Mouse (Mus musculus): ENCODE results near the gene Pak6. TPM values are rescaled to one million over a fixed set of nuclear protein-coding genes. Genes with fewer than 3 reads are reported as not detected.
"Not testable (repeated sequence)": the region's sequence is repeated elsewhere in the genome, so short reads cannot be mapped to it uniquely, and the experiment has no call there.

Pak6 gene
- polyA plus RNA-seq, 1 experiment = 0.06 TPM

GRCm38 (mm10) chr2:118642431-118642830 is 20.7 kb upstream of the Pak6 start:
- Histone ChIP-seq H3K4me2 (ENCODE audit: low read depth) (no peak overlapping the region), H3K79me2 (ENCODE audit: control insufficient read depth, insufficient read depth) (no peaks in the 10 kb centered on the region), H3K36me3 (ENCODE audit: control insufficient read depth, insufficient read depth) (peaks cover 10% of the 10 kb centered on the region), H3K4me3 (no peak overlapping the region), H3ac (ENCODE audit: control insufficient read depth, insufficient read length) (no peak overlapping the region), H3K27me3 (ENCODE audit: control insufficient read depth, insufficient read depth, insufficient read length) (no peaks in the 10 kb centered on the region)
- TF ChIP-seq MAX (IDR thresholded peaks at IDR 0.05; ENCODE audit: low read depth) = no peak
- TF ChIP-seq MYOD1 (IDR thresholded peaks at IDR 0.05; ENCODE audit: control insufficient read depth in 1 of 3, insufficient read length in 2 of 3, low read depth in 2 of 3) = no peak
- TF ChIP-seq MYOG (IDR thresholded peaks at IDR 0.05; ENCODE audit: control insufficient read depth in 1 of 3, insufficient read depth in 1 of 3, insufficient read length in 2 of 3, low read depth in 2 of 3) = no peak
- no peak for TF ChIP-seq REST (IDR thresholded peaks at IDR 0.05; ENCODE audit: insufficient read depth, insufficient read length)
- no peak for TF ChIP-seq SRF (IDR thresholded peaks at IDR 0.05; ENCODE audit: control insufficient read depth, insufficient read length, low read depth)
- no peak for TF ChIP-seq TCF3 (IDR thresholded peaks at IDR 0.05; ENCODE audit: insufficient read length, low read depth)

DNA sequence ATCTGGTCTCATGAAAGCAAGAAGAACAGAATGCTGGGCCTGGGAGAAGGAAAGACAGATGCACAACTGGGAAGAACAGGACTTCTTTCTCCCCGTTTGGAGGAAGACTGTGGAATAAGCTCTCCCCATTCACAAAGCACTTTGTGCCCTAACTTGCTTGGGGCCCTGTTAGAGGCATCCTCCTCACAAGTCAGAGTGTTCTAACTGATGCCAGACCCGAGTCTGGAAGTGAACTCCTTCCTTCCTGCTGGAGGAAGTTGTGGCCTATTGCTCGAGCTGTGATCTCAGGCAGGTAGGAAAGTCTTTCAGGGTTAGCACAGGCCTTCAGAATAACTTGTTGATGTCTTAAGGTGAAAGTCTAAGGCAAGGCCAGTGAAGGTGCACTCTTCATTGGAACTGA is 20.2 kb upstream of the Pak6 start:
- Histone ChIP-seq H3K4me3 (no peak overlapping the region), H3K4me2 (ENCODE audit: low read depth) (no peak overlapping the region), H3ac (ENCODE audit: control insufficient read depth, insufficient read length) (no peak overlapping the region), H3K79me2 (ENCODE audit: control insufficient read depth, insufficient read depth) (no peaks in the 10 kb centered on the region), H3K36me3 (ENCODE audit: control insufficient read depth, insufficient read depth) (peaks cover 10% of the 10 kb centered on the region), H3K27me3 (ENCODE audit: control insufficient read depth, insufficient read depth, insufficient read length) (no peaks in the 10 kb centered on the region)
- TF ChIP-seq CEBPB (IDR thresholded peaks at IDR 0.05; ENCODE audit: insufficient read depth, poor library complexity, severe bottlenecking) (no peak), SRF (IDR thresholded peaks at IDR 0.05; ENCODE audit: control insufficient read depth, insufficient read length, low read depth) (no peak), POLR2A (IDR thresholded peaks at IDR 0.05; ENCODE audit: insufficient read length, low read depth) (no peak), REST (IDR thresholded peaks at IDR 0.05; ENCODE audit: insufficient read depth, insufficient read length) (no peak), TCF3 (IDR thresholded peaks at IDR 0.05; ENCODE audit: insufficient read length, low read depth) (no peak), E2F4 (IDR thresholded peaks at IDR 0.05; ENCODE audit: insufficient read depth) (no peak), POLR2AphosphoS2 (IDR thresholded peaks at IDR 0.05; ENCODE audit: insufficient read length, low read depth) (no peak)

DNA sequence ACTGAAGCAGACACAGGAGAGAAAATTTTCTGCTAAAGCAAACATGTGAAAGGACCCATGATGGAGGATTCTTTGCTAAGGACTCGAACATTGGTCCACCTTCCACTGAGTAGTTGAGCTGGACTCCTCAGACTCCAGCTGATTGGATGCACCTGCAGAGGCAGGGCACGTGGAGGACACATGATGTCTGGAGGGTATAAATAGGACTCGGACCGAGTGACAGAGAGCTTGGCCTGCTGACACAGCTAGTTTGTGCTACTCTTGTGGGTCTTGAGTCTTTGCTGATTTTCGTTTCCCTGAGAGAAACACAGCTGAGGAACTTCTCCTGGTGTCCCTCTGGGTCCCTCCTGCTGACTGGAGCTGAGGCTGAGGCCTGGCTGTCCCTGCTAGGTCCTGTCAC is 16.4 kb upstream of the Pak6 start:
- Histone ChIP-seq H3K4me3 (no peak overlapping the region), H3K27me3 (ENCODE audit: control insufficient read depth, insufficient read depth, insufficient read length) (no peaks in the 10 kb centered on the region), H3K4me2 (ENCODE audit: low read depth) (no peak overlapping the region), H3ac (ENCODE audit: control insufficient read depth, insufficient read length) (no peak overlapping the region), H3K79me2 (ENCODE audit: control insufficient read depth, insufficient read depth) (no peaks in the 10 kb centered on the region), H3K36me3 (ENCODE audit: control insufficient read depth, insufficient read depth) (no peaks in the 10 kb centered on the region)
- TF ChIP-seq TCF3 (IDR thresholded peaks at IDR 0.05; ENCODE audit: insufficient read length, low read depth) (no peak), USF1 (IDR thresholded peaks at IDR 0.05; ENCODE audit: low read depth) (no peak), SRF (IDR thresholded peaks at IDR 0.05; ENCODE audit: control insufficient read depth, insufficient read length, low read depth) (no peak), MAX (IDR thresholded peaks at IDR 0.05; ENCODE audit: low read depth) (no peak), TCF12 (IDR thresholded peaks at IDR 0.05; ENCODE audit: insufficient read depth, poor library complexity, severe bottlenecking) (no peak), MYOG (IDR thresholded peaks at IDR 0.05; ENCODE audit: control insufficient read depth in 1 of 3, insufficient read depth in 1 of 3, insufficient read length in 2 of 3, low read depth in 2 of 3) (no peak), MYOD1 (IDR thresholded peaks at IDR 0.05; ENCODE audit: control insufficient read depth in 1 of 3, insufficient read length in 2 of 3, low read depth in 2 of 3) (no peak), REST (IDR thresholded peaks at IDR 0.05; ENCODE audit: insufficient read depth, insufficient read length) (no peak), POLR2A (IDR thresholded peaks at IDR 0.05; ENCODE audit: insufficient read length, low read depth) (no peak)

DNA sequence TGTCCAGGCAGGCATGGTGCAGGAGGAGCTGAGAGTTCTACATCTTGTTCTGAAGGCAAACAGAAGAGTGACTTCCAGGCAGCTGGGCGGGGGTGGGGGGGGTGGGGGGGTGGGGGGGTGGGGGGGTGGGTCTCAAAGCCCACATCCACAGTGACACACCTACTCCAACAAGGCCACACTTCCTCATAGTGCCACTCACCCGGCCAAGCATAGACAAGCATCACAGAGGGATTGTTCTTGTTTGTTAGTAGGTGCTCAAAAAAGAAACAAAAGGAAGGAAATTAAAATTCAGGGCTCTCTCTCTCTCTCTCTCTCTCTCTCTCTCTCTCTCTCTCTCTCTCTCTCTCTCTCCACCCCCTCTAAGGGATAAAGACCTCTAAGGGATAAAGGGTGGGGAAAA is 12.4 kb upstream of the Pak6 start:
- H3K36me3 ChIP-seq (ENCODE audit: control insufficient read depth, insufficient read depth); H3K4me3 ChIP-seq; H3K4me2 ChIP-seq (ENCODE audit: low read depth); H3K27me3 ChIP-seq (ENCODE audit: control insufficient read depth, insufficient read depth, insufficient read length); H3K79me2 ChIP-seq (ENCODE audit: control insufficient read depth, insufficient read depth); H3ac ChIP-seq (ENCODE audit: control insufficient read depth, insufficient read length): not testable (repeated sequence)

GRCm38 (mm10) chr2:118656688-118657281 is 6.3 kb upstream of the Pak6 start:
- H3ac ChIP-seq (ENCODE audit: control insufficient read depth, insufficient read length) = no peak overlapping the region
- no peak for TF ChIP-seq TCF3 (IDR thresholded peaks at IDR 0.05; ENCODE audit: insufficient read length, low read depth)
- no peak for TF ChIP-seq USF1 (IDR thresholded peaks at IDR 0.05; ENCODE audit: low read depth)
- TF ChIP-seq CEBPB (IDR thresholded peaks at IDR 0.05; ENCODE audit: insufficient read depth, poor library complexity, severe bottlenecking) = no peak
- TF ChIP-seq MAX (IDR thresholded peaks at IDR 0.05; ENCODE audit: low read depth) = no peak
- H3K79me2 ChIP-seq (ENCODE audit: control insufficient read depth, insufficient read depth) = no peaks in the 10 kb centered on the region

GRCm38 (mm10) chr2:118658457-118658856 is 4.6 kb upstream of the Pak6 start:
- no peak overlapping the region for H3K4me3 ChIP-seq
- no peak for TF ChIP-seq MYOD1 (IDR thresholded peaks at IDR 0.05; ENCODE audit: control insufficient read depth in 1 of 3, insufficient read length in 2 of 3, low read depth in 2 of 3)
- H3K36me3 ChIP-seq (ENCODE audit: control insufficient read depth, insufficient read depth) = no peaks in the 10 kb centered on the region
- no peak overlapping the region for H3K4me2 ChIP-seq (ENCODE audit: low read depth)
- no peaks in the 10 kb centered on the region for H3K79me2 ChIP-seq (ENCODE audit: control insufficient read depth, insufficient read depth)
- no peak overlapping the region for H3ac ChIP-seq (ENCODE audit: control insufficient read depth, insufficient read length)
- H3K27me3 ChIP-seq (ENCODE audit: control insufficient read depth, insufficient read depth, insufficient read length) = no peaks in the 10 kb centered on the region

More at GRCm38 (mm10) chr2:118656688-118657281, 6.3 kb upstream of the Pak6 start:
- Histone ChIP-seq H3K4me2 (ENCODE audit: low read depth) (no peak overlapping the region), H3K36me3 (ENCODE audit: control insufficient read depth, insufficient read depth) (no peaks in the 10 kb centered on the region), H3K27me3 (ENCODE audit: control insufficient read depth, insufficient read depth, insufficient read length) (no peaks in the 10 kb centered on the region), H3K4me3 (no peak overlapping the region)
